Mouse (Mus musculus) embryonic fibroblast, embryonic 13.5 days (primary cell): Measurements from ENCODE around the gene Acvr1b.

Experiments used
- CTCF ChIP-seq: IDR thresholded peaks from 2 replicates; pipeline ENCODE4 v1.5.1; 2011; ENCODE audit warnings: mild to moderate bottlenecking, control low read depth, low read length, moderate library complexity, borderline replicate concordance; ENCODE audit not compliant: insufficient read depth
- POLR2A ChIP-seq: IDR thresholded peaks from 2 replicates; pipeline ENCODE4 v1.6.1; 2011; ENCODE audit warnings: low read depth, mild to moderate bottlenecking, control low read depth, low read length, moderate library complexity

DNA sequence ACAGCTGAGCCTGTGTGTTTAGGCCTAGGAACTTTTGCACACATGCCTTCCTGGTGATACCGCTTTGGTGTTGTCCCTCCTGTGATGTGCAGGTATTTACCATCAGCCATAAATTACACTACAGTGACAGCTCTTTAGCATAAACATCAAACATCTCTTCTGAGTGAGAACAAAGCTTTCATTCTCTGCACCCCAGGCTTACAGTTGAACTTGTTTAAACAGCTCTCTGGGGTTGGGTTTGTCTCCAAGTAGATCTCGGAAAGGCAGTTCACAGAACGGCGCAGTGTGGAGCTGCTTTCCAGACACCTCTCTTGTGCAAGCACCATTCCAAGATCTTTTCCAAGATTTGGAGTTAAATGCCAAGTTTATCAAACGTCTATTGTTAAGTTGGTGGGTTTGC, 8.8 kb downstream of the Acvr1b start:
- no peak for TF ChIP-seq POLR2A
- TF ChIP-seq CTCF: no peak
